ENCODE assay signal across 20 mouse cellular contexts in the genomic region with DNA sequence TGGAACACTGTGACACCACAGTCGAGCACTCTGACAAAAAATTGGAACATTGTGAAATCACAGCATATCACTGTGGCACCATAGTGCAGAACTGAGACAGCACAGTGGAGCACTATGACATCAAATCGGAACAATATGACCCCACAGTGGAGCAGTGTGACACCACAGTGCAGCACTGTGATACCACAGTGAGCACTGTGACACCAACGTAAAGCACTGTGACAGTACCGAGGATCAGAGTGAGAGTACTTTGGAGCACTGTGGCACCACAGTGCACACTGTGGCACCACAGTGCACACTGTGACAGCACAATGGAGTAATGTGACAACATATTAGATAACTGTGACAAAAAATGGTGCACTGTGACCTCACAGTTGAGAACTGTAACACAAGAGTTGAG.
A peak's percentile ranks its signal among the peaks of the same experiment; 100 is the strongest.
DNase-seq lines count a peak whose midpoint lies in the region; ATAC-seq and TF ChIP-seq lines count a peak whose summit lies in the region.
"Had no signal": no experiment of that assay in that cellular context is flagged by ENCODE, and none has a peak within 500 bp of the region (broad histone marks: within the 10 kb centered on the region; RNA-seq: fewer than 3 reads in every experiment).

No protein-coding gene starts in this region.

- no peaks in the 10 kb centered on the region for H3K4me1 ChIP-seq in heart, embryonic 12.5 days (replicated peaks)
- H3K4me1 ChIP-seq in kidney, postnatal 0 days (replicated peaks; ENCODE audit: insufficient read depth, low read length) = no peaks in the 10 kb centered on the region
- H3K4me1 ChIP-seq in midbrain, embryonic 13.5 days (replicated peaks) = no peaks in the 10 kb centered on the region
- H3K4me1 ChIP-seq in midbrain, embryonic 15.5 days = no peaks in the 10 kb centered on the region
- H3K4me1 ChIP-seq in stomach, embryonic 15.5 days = no peaks in the 10 kb centered on the region
- H3K4me1 ChIP-seq: embryonic facial prominence, embryonic 15.5 days; kidney, embryonic 15.5 days had no signal

- 62% methylated on average over 4 of the region's 4 CpGs for WGBS in heart, embryonic 12.5 days
- WGBS in kidney, postnatal 0 days = 71% methylated on average over 4 of the region's 4 CpGs
- 71% methylated on average over 4 of the region's 4 CpGs for WGBS in midbrain, embryonic 13.5 days
- 60% methylated on average over 4 of the region's 4 CpGs for WGBS in midbrain, embryonic 15.5 days
- 66% methylated on average over 4 of the region's 4 CpGs for WGBS in stomach, embryonic 15.5 days

- peaks cover 58% of the 10 kb centered on the region for H3K9me3 ChIP-seq in heart, embryonic 12.5 days (replicated peaks)
- H3K9me3 ChIP-seq in kidney, postnatal 0 days (replicated peaks; ENCODE audit: low read length) = no peaks in the 10 kb centered on the region
- H3K9me3 ChIP-seq in midbrain, embryonic 13.5 days = peaks cover 55% of the 10 kb centered on the region
- peaks cover 32% of the 10 kb centered on the region for H3K9me3 ChIP-seq in midbrain, embryonic 15.5 days
- peaks cover 11% of the 10 kb centered on the region; the same call in 1 of the 2 replicates for H3K9me3 ChIP-seq in stomach, embryonic 15.5 days

- H3K9ac ChIP-seq in heart, embryonic 12.5 days = no peak overlapping the region
- no peak overlapping the region for H3K9ac ChIP-seq in kidney, postnatal 0 days (ENCODE audit: low read depth, low read length)
- H3K9ac ChIP-seq in midbrain, embryonic 13.5 days (replicated peaks) = no peak overlapping the region
- no peak overlapping the region for H3K9ac ChIP-seq in midbrain, embryonic 15.5 days
- no peak overlapping the region for H3K9ac ChIP-seq in stomach, embryonic 15.5 days
- H3K9ac ChIP-seq: embryonic facial prominence, embryonic 15.5 days; kidney, embryonic 15.5 days had no signal

- intact Hi-C loops in heart, postnatal 10 days (cut with DNase I) = no loop called here

- H3K27ac ChIP-seq in heart, embryonic 12.5 days (ENCODE audit: poor library complexity, severe bottlenecking) = no peak overlapping the region
- no peak overlapping the region for H3K27ac ChIP-seq in kidney, postnatal 0 days
- H3K27ac ChIP-seq in midbrain, embryonic 13.5 days = no peak overlapping the region
- no peak overlapping the region for H3K27ac ChIP-seq in midbrain, embryonic 15.5 days
- H3K27ac ChIP-seq in stomach, embryonic 15.5 days = no peak overlapping the region
- H3K27ac ChIP-seq: embryonic facial prominence, embryonic 15.5 days; kidney, embryonic 15.5 days; layer of hippocampus, adult 2 months; macrophage had no signal

- TF ChIP-seq CTCF in kidney, postnatal 0 days (IDR thresholded peaks at IDR 0.05; ENCODE audit: low read depth) = no peak

- H3K36me3 ChIP-seq in heart, embryonic 12.5 days = no peaks in the 10 kb centered on the region
- no peaks in the 10 kb centered on the region for H3K36me3 ChIP-seq in kidney, postnatal 0 days (ENCODE audit: insufficient read depth, low read length)
- no peaks in the 10 kb centered on the region for H3K36me3 ChIP-seq in midbrain, embryonic 13.5 days
- no peaks in the 10 kb centered on the region for H3K36me3 ChIP-seq in midbrain, embryonic 15.5 days (replicated peaks)
- no peaks in the 10 kb centered on the region for H3K36me3 ChIP-seq in stomach, embryonic 15.5 days
- H3K36me3 ChIP-seq: embryonic facial prominence, embryonic 15.5 days; kidney, embryonic 15.5 days had no signal

- peak; percentile 27; the same call in 1 of the 2 replicates for ATAC-seq in heart, embryonic 12.5 days (ENCODE audit: insufficient number of reproducible peaks, low FRiP score)
- ATAC-seq in kidney, postnatal 0 days (replicated peaks; ENCODE audit: low FRiP score, low read depth) = 0 out of 2 replicates have a peak, but pooled peaks have one; percentile 5
- peak; percentile 30; the same call in 1 of the 2 replicates for ATAC-seq in midbrain, embryonic 13.5 days
- no peak for ATAC-seq in midbrain, embryonic 15.5 days (replicated peaks)
- ATAC-seq in stomach, embryonic 15.5 days (ENCODE audit: insufficient read depth, low FRiP score, low read depth) = 0 out of 2 replicates have a peak, but pooled peaks have one; percentile 7
- ATAC-seq: inflammation-experienced regulatory T-cells, adult 6 months had no signal

- H3K4me2 ChIP-seq in heart, embryonic 12.5 days = no peak overlapping the region
- H3K4me2 ChIP-seq in kidney, postnatal 0 days (ENCODE audit: low read length) = no peak overlapping the region
- H3K4me2 ChIP-seq in midbrain, embryonic 13.5 days (replicated peaks) = no peak overlapping the region
- H3K4me2 ChIP-seq in midbrain, embryonic 15.5 days = no peak overlapping the region
- no peak overlapping the region for H3K4me2 ChIP-seq in stomach, embryonic 15.5 days
- H3K4me2 ChIP-seq: embryonic facial prominence, embryonic 15.5 days; kidney, embryonic 15.5 days had no signal

- no peak overlapping the region for H3K4me3 ChIP-seq in heart, embryonic 12.5 days
- no peak overlapping the region for H3K4me3 ChIP-seq in kidney, postnatal 0 days (replicated peaks; ENCODE audit: low read depth, low read length)
- H3K4me3 ChIP-seq in midbrain, embryonic 13.5 days (replicated peaks) = no peak overlapping the region
- no peak overlapping the region for H3K4me3 ChIP-seq in midbrain, embryonic 15.5 days
- H3K4me3 ChIP-seq in stomach, embryonic 15.5 days (replicated peaks) = no peak overlapping the region
- H3K4me3 ChIP-seq: embryonic facial prominence, embryonic 15.5 days; kidney, embryonic 15.5 days; layer of hippocampus, adult 2 months had no signal

- no peak for DNase-seq in heart, postnatal 10 days
- DNase-seq in kidney, postnatal 0 days (ENCODE audit: low spot score) = no peak
- DNase-seq in kidney, postnatal 4 days = no peak
- no peak for DNase-seq in ovary, adult 18-20 months (ENCODE audit: low spot score)
- DNase-seq: adrenal gland, postnatal 25 days; B cell, adult 2 months; cerebellum, adult 11 months; cerebellum, postnatal 14 days; gastrocnemius, postnatal 10 days; heart, postnatal 14 days; thymus, postnatal 4 days had no signal

- no peaks in the 10 kb centered on the region for H3K27me3 ChIP-seq in heart, embryonic 12.5 days (replicated peaks)
- H3K27me3 ChIP-seq in kidney, postnatal 0 days (ENCODE audit: insufficient read depth, low read length) = no peaks in the 10 kb centered on the region
- no peaks in the 10 kb centered on the region for H3K27me3 ChIP-seq in midbrain, embryonic 13.5 days
- no peaks in the 10 kb centered on the region for H3K27me3 ChIP-seq in midbrain, embryonic 15.5 days (replicated peaks)
- H3K27me3 ChIP-seq in stomach, embryonic 15.5 days (replicated peaks) = no peaks in the 10 kb centered on the region
- H3K27me3 ChIP-seq: embryonic facial prominence, embryonic 15.5 days; kidney, embryonic 15.5 days had no signal
